Mouse (Mus musculus) hindbrain, embryonic 10.5 days (tissue): ENCODE measurements around the gene Ric8b. TPM values are rescaled to one million over a fixed set of nuclear protein-coding genes. Genes with fewer than 3 reads are reported as not detected.

ENCODE experiments used
- DNase-seq: peaks from one replicate; pipeline ENCODE4 v3.0.0-alpha.2; 2017; ENCODE audit warnings: low spot score
- H3K27ac ChIP-seq: fragments of 300-500 bp; sonication (generic); 2 replicates; pipeline ENCODE4 v1.5.1; 2016; ENCODE audit warnings: mild to moderate bottlenecking, moderate library complexity
- H3K27me3 ChIP-seq: fragments of 300-500 bp; sonication (generic); 2 replicates; pipeline ENCODE4 v1.6.1; 2016; ENCODE audit warnings: mild to moderate bottlenecking; ENCODE audit not compliant: poor library complexity, insufficient read depth, severe bottlenecking
- H3K36me3 ChIP-seq: fragments of 300-500 bp; sonication (generic); 2 replicates; pipeline ENCODE4 v1.6.1; 2016; ENCODE audit warnings: mild to moderate bottlenecking, moderate library complexity
- H3K4me1 ChIP-seq: fragments of 300-500 bp; sonication (generic); replicated peaks from 2 replicates; pipeline ENCODE4 v1.6.1; 2016; ENCODE audit warnings: mild to moderate bottlenecking
- H3K4me3 ChIP-seq: fragments of 300-500 bp; sonication (generic); 2 replicates; pipeline ENCODE4 v1.5.1; 2016; ENCODE audit warnings: mild to moderate bottlenecking, moderate library complexity
- H3K9me3 ChIP-seq: fragments of 300-500 bp; sonication (generic); 2 replicates; pipeline ENCODE4 v1.6.1; 2016; ENCODE audit warnings: mild to moderate bottlenecking, moderate library complexity
- WGBS: fragments of 180-500 bp; shearing (Covaris S2); methylation state at CpG from one replicate; pipeline ENCODE4 v1.1.7; 2016; 5-methylcytosine and 5-hydroxymethylcytosine counted together
- polyA plus RNA-seq: library from polyadenylated mRNA; unstranded; fragments of >200 nt; fragmentation: Nextera tagmentation; extraction: Ambion mirVana; gene quantifications from 2 replicates; pipeline ENCODE4 v1.2.1, GENCODE M21; 2016

The Ric8b gene
- polyA plus RNA-seq, 1 experiment from 2014 or later, result 29.5 TPM

DNA sequence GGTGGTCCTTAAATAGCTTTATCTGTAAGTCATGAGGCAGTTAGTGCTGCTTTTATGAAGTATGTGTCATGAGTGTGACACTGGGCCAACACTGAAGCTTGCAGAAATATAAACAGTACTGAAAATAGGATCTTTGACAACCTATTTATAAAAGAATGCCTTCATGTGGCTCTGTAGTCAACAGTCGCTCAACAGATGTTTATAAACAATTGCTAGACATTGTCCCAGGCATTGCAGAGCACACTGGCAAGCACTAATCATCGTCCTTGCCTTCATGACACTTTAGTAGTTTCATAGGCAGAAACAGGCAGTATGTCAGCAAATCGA lies 32.2 kb downstream of the Ric8b start:
- DNase-seq, result no peak
- Histone ChIP-seq H3K36me3 (peaks cover 75% of the 10 kb centered on the region), H3K4me3 (no peak overlapping the region), H3K4me1 (no peaks in the 10 kb centered on the region), H3K27ac (no peak overlapping the region), H3K27me3 (no peaks in the 10 kb centered on the region), H3K9me3 (no peaks in the 10 kb centered on the region)
- 91% methylated on average over 3 of the region's 3 CpGs for WGBS

DNA sequence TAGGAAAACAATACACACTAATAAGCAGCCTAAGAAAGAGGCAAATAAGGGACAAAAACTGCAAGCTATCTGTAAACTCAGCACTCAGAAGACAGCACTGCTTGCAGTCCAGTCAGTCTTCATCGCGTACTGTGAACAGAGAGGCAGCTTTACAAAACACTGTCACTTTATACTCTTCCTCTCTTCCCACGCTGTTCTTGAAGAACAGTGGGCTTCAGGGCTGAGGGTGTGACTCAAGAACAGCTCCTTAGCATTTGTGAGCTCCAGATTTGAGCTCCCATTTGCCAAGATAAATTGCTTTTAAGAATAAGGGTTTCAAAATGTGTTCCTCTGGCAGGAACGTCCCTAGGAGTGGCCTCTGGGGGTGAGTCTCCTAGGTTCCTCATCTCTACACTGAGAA lies 33.0 kb downstream of the Ric8b start:
- WGBS, result 78% methylated on average over 4 of the region's 4 CpGs
- DNase-seq, result no peak
- Histone ChIP-seq H3K4me3 (no peak overlapping the region), H3K27me3 (no peaks in the 10 kb centered on the region), H3K9me3 (no peaks in the 10 kb centered on the region), H3K4me1 (no peaks in the 10 kb centered on the region), H3K36me3 (peaks cover 74% of the 10 kb centered on the region), H3K27ac (no peak overlapping the region)

- no peaks in the 10 kb centered on the region for H3K4me1 ChIP-seq
- H3K4me3 ChIP-seq, result no peak overlapping the region
- DNase-seq, result no peak
- peaks cover 67% of the 10 kb centered on the region for H3K36me3 ChIP-seq
- no peak overlapping the region for H3K27ac ChIP-seq
- no peaks in the 10 kb centered on the region for H3K9me3 ChIP-seq
- H3K27me3 ChIP-seq, result no peaks in the 10 kb centered on the region
- WGBS, result 95% methylated on average over 10 of the region's 10 CpGs
Observed at GRCm38 (mm10) chr10:84954236-84954635, 36.8 kb downstream of the Ric8b start.

- no peak for DNase-seq
- Histone ChIP-seq H3K27me3 (no peaks in the 10 kb centered on the region), H3K4me1 (no peaks in the 10 kb centered on the region), H3K9me3 (no peaks in the 10 kb centered on the region), H3K36me3 (peaks cover 58% of the 10 kb centered on the region), H3K4me3 (no peak overlapping the region), H3K27ac (no peak overlapping the region)
- WGBS, result 81% methylated on average over 4 of the region's 4 CpGs
Observed at GRCm38 (mm10) chr10:84956173-84956572, 38.8 kb downstream of the Ric8b start.

- WGBS, result 92% methylated on average over 2 of the region's 2 CpGs
- Histone ChIP-seq H3K27me3 (no peaks in the 10 kb centered on the region), H3K4me3 (no peak overlapping the region), H3K9me3 (no peaks in the 10 kb centered on the region), H3K27ac (no peak overlapping the region), H3K36me3 (peaks cover 54% of the 10 kb centered on the region), H3K4me1 (no peaks in the 10 kb centered on the region)
- no peak for DNase-seq
Observed at GRCm38 (mm10) chr10:84958597-84958996, 41.2 kb downstream of the Ric8b start.

DNA sequence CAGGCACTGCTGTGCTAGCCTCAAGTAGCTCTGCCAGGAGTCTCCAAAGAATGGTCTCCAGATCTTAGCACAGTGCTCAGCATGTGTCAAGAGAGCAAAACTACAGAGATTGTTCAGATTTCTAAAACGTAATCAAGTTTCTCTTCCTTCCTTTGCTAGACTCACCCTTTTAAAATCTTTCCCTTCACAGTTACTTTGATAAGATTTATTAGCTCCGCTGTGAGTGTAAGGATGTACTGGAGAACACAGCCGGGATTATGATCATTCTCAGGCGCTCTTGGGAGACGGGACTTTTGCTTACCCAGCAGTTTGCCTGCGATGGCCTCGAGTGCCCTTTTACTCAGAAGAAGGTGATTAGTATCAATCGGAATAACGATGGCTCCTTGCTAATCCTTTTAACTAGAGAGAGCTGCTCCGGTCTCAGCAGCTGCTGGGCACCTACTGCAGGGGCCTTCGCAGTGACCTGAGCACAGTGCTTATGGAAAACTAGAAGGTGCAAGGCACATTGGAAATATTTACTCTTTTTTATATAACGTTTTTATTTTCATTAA lies 43.0 kb downstream of the Ric8b start:
- no peak overlapping the region for H3K4me3 ChIP-seq
- no peaks in the 10 kb centered on the region for H3K9me3 ChIP-seq
- 72% methylated on average over 12 of the region's 12 CpGs for WGBS
- no peaks in the 10 kb centered on the region for H3K27me3 ChIP-seq
- DNase-seq, result no peak
- no peaks in the 10 kb centered on the region for H3K4me1 ChIP-seq
- peaks cover 53% of the 10 kb centered on the region for H3K36me3 ChIP-seq
- H3K27ac ChIP-seq, result no peak overlapping the region

GRCm38 (mm10) chr10:84963126-84963525 lies 45.7 kb downstream of the Ric8b start:
- peaks cover 47% of the 10 kb centered on the region for H3K36me3 ChIP-seq
- no peaks in the 10 kb centered on the region for H3K27me3 ChIP-seq
- no peaks in the 10 kb centered on the region for H3K9me3 ChIP-seq
- 91% methylated on average over 5 of the region's 5 CpGs for WGBS
- H3K27ac ChIP-seq, result no peak overlapping the region
- no peak for DNase-seq
- peaks cover 25% of the 10 kb centered on the region for H3K4me1 ChIP-seq
- H3K4me3 ChIP-seq, result no peak overlapping the region

- DNase-seq, result no peak
Observed at GRCm38 (mm10) chr10:84963726-84964125, 46.3 kb downstream of the Ric8b start.

GRCm38 (mm10) chr10:84966542-84966941 lies 49.1 kb downstream of the Ric8b start:
- no peaks in the 10 kb centered on the region for H3K9me3 ChIP-seq
- H3K27me3 ChIP-seq, result no peaks in the 10 kb centered on the region
- no peak overlapping the region for H3K4me3 ChIP-seq
- 75% methylated on average over 2 of the region's 2 CpGs for WGBS
- H3K27ac ChIP-seq, result peak overlapping the region; percentile 66
- H3K4me1 ChIP-seq, result peaks cover 38% of the 10 kb centered on the region
- no peak for DNase-seq
- H3K36me3 ChIP-seq, result peaks cover 49% of the 10 kb centered on the region

More at GRCm38 (mm10) chr10:84963726-84964125, 46.3 kb downstream of the Ric8b start:
- H3K36me3 ChIP-seq, result peaks cover 43% of the 10 kb centered on the region
- 81% methylated on average over 3 of the region's 3 CpGs for WGBS
- peaks cover 30% of the 10 kb centered on the region for H3K4me1 ChIP-seq
- no peaks in the 10 kb centered on the region for H3K9me3 ChIP-seq
- H3K27ac ChIP-seq, result no peak overlapping the region
- H3K27me3 ChIP-seq, result no peaks in the 10 kb centered on the region
- no peak overlapping the region for H3K4me3 ChIP-seq

DNA sequence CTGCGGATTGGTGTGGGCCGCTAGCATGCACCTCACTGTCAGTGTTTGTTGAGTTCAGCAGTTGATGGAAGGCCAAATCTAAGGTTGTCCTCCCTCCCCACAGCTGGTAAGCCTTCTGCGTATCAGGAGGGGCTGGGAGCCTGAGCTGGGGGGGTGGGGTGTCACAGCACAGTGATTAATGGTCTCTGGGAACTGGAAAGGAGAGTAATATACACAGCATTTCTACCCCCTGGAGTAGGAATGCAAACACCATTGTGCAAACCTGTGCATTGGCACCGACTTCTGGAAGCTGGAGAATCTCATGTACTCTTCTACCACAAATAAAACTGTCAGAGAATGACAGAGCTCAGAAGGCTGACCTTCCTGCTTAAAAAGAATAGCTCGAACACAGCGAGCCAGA lies 50.2 kb downstream of the Ric8b start:
- no peak overlapping the region for H3K4me3 ChIP-seq
- H3K9me3 ChIP-seq, result no peaks in the 10 kb centered on the region
- no peaks in the 10 kb centered on the region for H3K27me3 ChIP-seq
- H3K4me1 ChIP-seq, result peaks cover 38% of the 10 kb centered on the region
- H3K27ac ChIP-seq, result peak overlapping the region; percentile 41; the same call in 1 of the 2 replicates
- H3K36me3 ChIP-seq, result peaks cover 50% of the 10 kb centered on the region
- 51% methylated on average over 6 of the region's 6 CpGs for WGBS
- peak; percentile 31 for DNase-seq

DNA sequence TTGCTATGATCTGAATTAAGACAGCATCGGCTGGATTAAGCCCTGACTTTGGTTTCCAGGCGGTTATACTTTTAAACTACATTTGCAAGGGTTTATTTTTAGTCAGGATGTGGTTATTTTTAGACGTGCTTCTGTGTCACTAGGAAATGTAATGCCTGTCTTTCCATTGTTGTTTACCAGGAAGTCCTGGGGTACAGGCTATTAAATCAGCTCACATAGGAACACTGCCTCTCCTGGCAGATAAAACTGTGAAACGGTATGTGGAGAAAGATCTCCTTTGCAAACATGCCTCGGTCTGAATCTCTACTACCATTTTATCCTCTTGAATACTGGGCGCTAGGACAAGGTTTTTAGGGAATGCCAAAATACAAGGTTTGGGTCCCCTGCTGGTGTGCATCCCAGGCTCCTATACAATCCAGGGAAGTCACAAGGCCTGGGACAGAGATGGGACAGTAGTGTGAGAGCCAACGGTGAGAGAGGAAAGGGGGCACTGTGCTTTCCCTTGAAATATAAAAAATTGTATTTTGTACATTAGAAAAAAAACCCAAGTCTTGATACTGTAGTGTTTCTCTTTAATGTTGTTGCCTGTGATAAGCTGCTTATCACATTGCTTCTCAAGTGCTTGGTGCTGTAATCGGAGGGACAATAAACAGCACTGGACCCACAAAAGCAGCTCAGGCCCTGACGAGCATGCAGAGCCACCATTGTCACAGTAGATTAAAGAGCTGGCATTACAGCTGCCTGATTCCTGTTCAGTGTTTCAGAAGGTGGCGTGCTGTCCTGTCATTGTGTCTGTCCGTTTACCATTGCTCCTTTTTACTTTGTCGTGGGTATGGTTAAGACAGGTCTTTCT lies 51.7 kb downstream of the Ric8b start:
- peaks cover 38% of the 10 kb centered on the region for H3K4me1 ChIP-seq
- WGBS, result 47% methylated on average over 12 of the region's 12 CpGs
- H3K27me3 ChIP-seq, result no peaks in the 10 kb centered on the region
- H3K4me3 ChIP-seq, result no peak overlapping the region
- H3K36me3 ChIP-seq, result peaks cover 48% of the 10 kb centered on the region
- H3K9me3 ChIP-seq, result no peaks in the 10 kb centered on the region
- H3K27ac ChIP-seq, result peak overlapping the region; percentile 80
- no peak for DNase-seq

- Histone ChIP-seq H3K4me3 (no peak overlapping the region), H3K9me3 (no peaks in the 10 kb centered on the region), H3K36me3 (peaks cover 72% of the 10 kb centered on the region), H3K27ac (no peak overlapping the region), H3K27me3 (no peaks in the 10 kb centered on the region), H3K4me1 (no peaks in the 10 kb centered on the region)
- DNase-seq, result no peak
- 89% methylated on average over 4 of the region's 4 CpGs for WGBS
Observed at GRCm38 (mm10) chr10:84975264-84975663, 57.8 kb downstream of the Ric8b start.

DNA sequence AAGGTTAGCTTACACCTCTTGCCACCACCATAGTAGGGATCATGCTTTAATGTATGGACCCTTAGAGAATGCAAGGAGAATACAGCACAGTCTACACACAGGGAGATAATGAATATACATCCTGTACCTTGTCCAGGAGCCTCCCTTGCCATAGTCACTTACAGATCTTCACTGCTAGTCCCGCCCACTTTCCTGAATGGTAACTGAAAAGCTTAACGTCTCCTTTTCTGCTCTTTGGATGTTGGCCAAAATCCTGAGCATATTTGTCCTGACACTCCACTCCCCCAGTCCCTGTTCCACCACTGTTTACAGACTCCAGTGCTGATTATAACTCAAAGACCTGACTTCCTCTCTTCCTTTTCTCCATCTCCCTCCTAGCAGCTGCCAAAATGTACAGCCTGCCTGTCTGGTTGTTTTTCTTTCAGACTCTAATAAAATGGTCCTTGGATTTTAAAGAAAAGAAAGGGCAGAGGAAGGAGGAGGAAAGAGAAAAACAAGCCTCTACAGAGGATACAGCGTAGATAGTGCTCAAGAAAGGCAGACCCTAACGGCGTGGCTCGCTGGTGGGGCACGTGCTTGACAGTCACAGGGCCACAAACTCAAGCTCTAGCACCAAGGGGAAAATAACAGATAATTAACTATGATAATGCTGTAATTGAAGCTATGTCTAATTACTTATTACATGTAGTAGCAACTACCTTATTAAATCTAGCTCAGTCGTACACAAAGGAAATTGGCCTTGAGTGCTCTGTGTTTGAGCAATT lies 59.4 kb downstream of the Ric8b start:
- Histone ChIP-seq H3K27ac (no peak overlapping the region), H3K4me1 (no peaks in the 10 kb centered on the region), H3K4me3 (no peak overlapping the region), H3K36me3 (peaks cover 71% of the 10 kb centered on the region), H3K27me3 (no peaks in the 10 kb centered on the region), H3K9me3 (no peaks in the 10 kb centered on the region)
- 94% methylated on average over 8 of the region's 8 CpGs for WGBS
- no peak for DNase-seq
